Mouse (Mus musculus): ENCODE results near the gene Bsnd. TPM values are rescaled to one million over a fixed set of nuclear protein-coding genes. Genes with fewer than 3 reads are reported as not detected.

The Bsnd gene
- polyA plus RNA-seq, 1 experiment from 2014 or later = 40.6 TPM

- DNase-seq (ENCODE audit: low spot score) (peak; percentile 97), ATAC-seq (replicated peaks; ENCODE audit: low FRiP score, low read depth) (peak; percentile 84)
- Histone ChIP-seq H3K4me2 (ENCODE audit: low read length) (peak overlapping the region; percentile 23), H3K27me3 (ENCODE audit: insufficient read depth, low read length) (no peaks in the 10 kb centered on the region), H3K4me3 (replicated peaks; ENCODE audit: low read depth, low read length) (no peak overlapping the region), H3K9me3 (replicated peaks; ENCODE audit: low read length) (no peaks in the 10 kb centered on the region), H3K4me1 (replicated peaks; ENCODE audit: insufficient read depth, low read length) (no peaks in the 10 kb centered on the region), H3K27ac (no peak overlapping the region), H3K36me3 (ENCODE audit: insufficient read depth, low read length) (no peaks in the 10 kb centered on the region), H3K9ac (ENCODE audit: low read depth, low read length) (no peak overlapping the region)
- TF ChIP-seq CTCF (IDR thresholded peaks at IDR 0.05; ENCODE audit: low read depth) = peak; percentile 100
- 14% methylated on average over 17 of the region's 17 CpGs for WGBS
Measured at GRCm38 (mm10) chr4:106529375-106530112, 37.5 kb upstream of the Bsnd start.

GRCm38 (mm10) chr4:106527856-106528547 lies 35.9 kb upstream of the Bsnd start:
- DNase-seq (ENCODE audit: low spot score) = peak; percentile 9

GRCm38 (mm10) chr4:106525001-106525400 lies 32.9 kb upstream of the Bsnd start:
- TF ChIP-seq CTCF (IDR thresholded peaks at IDR 0.05; ENCODE audit: low read depth) = no peak
- no peak for ATAC-seq (replicated peaks; ENCODE audit: low FRiP score, low read depth)
- H3K27ac ChIP-seq = no peak overlapping the region
- no peak overlapping the region for H3K9ac ChIP-seq (ENCODE audit: low read depth, low read length)
- H3K9me3 ChIP-seq (replicated peaks; ENCODE audit: low read length) = no peaks in the 10 kb centered on the region
- H3K27me3 ChIP-seq (ENCODE audit: insufficient read depth, low read length) = no peaks in the 10 kb centered on the region
- no peaks in the 10 kb centered on the region for H3K4me1 ChIP-seq (replicated peaks; ENCODE audit: insufficient read depth, low read length)
- no peak for DNase-seq (ENCODE audit: low spot score)
- no peak overlapping the region for H3K4me2 ChIP-seq (ENCODE audit: low read length)
- H3K36me3 ChIP-seq (ENCODE audit: insufficient read depth, low read length) = no peaks in the 10 kb centered on the region
- 97% methylated on average over 2 of the region's 2 CpGs for WGBS
- H3K4me3 ChIP-seq (replicated peaks; ENCODE audit: low read depth, low read length) = no peak overlapping the region

More at GRCm38 (mm10) chr4:106527856-106528547, 35.9 kb upstream of the Bsnd start:
- peak; percentile 58 for TF ChIP-seq CTCF (IDR thresholded peaks at IDR 0.05; ENCODE audit: low read depth)
- no peak for ATAC-seq (replicated peaks; ENCODE audit: low FRiP score, low read depth)
- Histone ChIP-seq H3K9ac (ENCODE audit: low read depth, low read length) (no peak overlapping the region), H3K4me1 (replicated peaks; ENCODE audit: insufficient read depth, low read length) (no peaks in the 10 kb centered on the region), H3K4me2 (ENCODE audit: low read length) (no peak overlapping the region), H3K27ac (no peak overlapping the region), H3K36me3 (ENCODE audit: insufficient read depth, low read length) (no peaks in the 10 kb centered on the region), H3K9me3 (replicated peaks; ENCODE audit: low read length) (no peaks in the 10 kb centered on the region), H3K4me3 (replicated peaks; ENCODE audit: low read depth, low read length) (no peak overlapping the region), H3K27me3 (ENCODE audit: insufficient read depth, low read length) (no peaks in the 10 kb centered on the region)
- 75% methylated on average over 7 of the region's 7 CpGs for WGBS

GRCm38 (mm10) chr4:106524131-106524530 lies 32.0 kb upstream of the Bsnd start:
- Histone ChIP-seq H3K4me1 (replicated peaks; ENCODE audit: insufficient read depth, low read length) (no peaks in the 10 kb centered on the region), H3K4me3 (replicated peaks; ENCODE audit: low read depth, low read length) (no peak overlapping the region), H3K9me3 (replicated peaks; ENCODE audit: low read length) (no peaks in the 10 kb centered on the region), H3K4me2 (ENCODE audit: low read length) (no peak overlapping the region), H3K9ac (ENCODE audit: low read depth, low read length) (no peak overlapping the region), H3K27ac (no peak overlapping the region), H3K27me3 (ENCODE audit: insufficient read depth, low read length) (no peaks in the 10 kb centered on the region), H3K36me3 (ENCODE audit: insufficient read depth, low read length) (no peaks in the 10 kb centered on the region)
- 68% methylated on average over 2 of the region's 2 CpGs for WGBS
- DNase-seq (ENCODE audit: low spot score) = no peak
- ATAC-seq (replicated peaks; ENCODE audit: low FRiP score, low read depth) = no peak
- TF ChIP-seq CTCF (IDR thresholded peaks at IDR 0.05; ENCODE audit: low read depth) = no peak

- Histone ChIP-seq H3K9ac (ENCODE audit: low read depth, low read length) (no peak overlapping the region), H3K9me3 (replicated peaks; ENCODE audit: low read length) (no peaks in the 10 kb centered on the region), H3K27me3 (ENCODE audit: insufficient read depth, low read length) (no peaks in the 10 kb centered on the region), H3K4me2 (ENCODE audit: low read length) (no peak overlapping the region), H3K36me3 (ENCODE audit: insufficient read depth, low read length) (no peaks in the 10 kb centered on the region), H3K27ac (no peak overlapping the region), H3K4me1 (replicated peaks; ENCODE audit: insufficient read depth, low read length) (no peaks in the 10 kb centered on the region), H3K4me3 (replicated peaks; ENCODE audit: low read depth, low read length) (no peak overlapping the region)
- WGBS = 57% methylated on average over 3 of the region's 3 CpGs
- DNase-seq (ENCODE audit: low spot score) (no peak), ATAC-seq (replicated peaks; ENCODE audit: low FRiP score, low read depth) (no peak)
- no peak for TF ChIP-seq CTCF (IDR thresholded peaks at IDR 0.05; ENCODE audit: low read depth)
Measured at GRCm38 (mm10) chr4:106522547-106522946, 30.5 kb upstream of the Bsnd start.

- Histone ChIP-seq H3K9me3 (replicated peaks; ENCODE audit: low read length) (no peaks in the 10 kb centered on the region), H3K27ac (no peak overlapping the region), H3K4me3 (replicated peaks; ENCODE audit: low read depth, low read length) (no peak overlapping the region), H3K27me3 (ENCODE audit: insufficient read depth, low read length) (no peaks in the 10 kb centered on the region), H3K9ac (ENCODE audit: low read depth, low read length) (no peak overlapping the region), H3K4me2 (ENCODE audit: low read length) (no peak overlapping the region), H3K36me3 (ENCODE audit: insufficient read depth, low read length) (no peaks in the 10 kb centered on the region), H3K4me1 (replicated peaks; ENCODE audit: insufficient read depth, low read length) (no peaks in the 10 kb centered on the region)
- 43% methylated on average over 6 of the region's 6 CpGs for WGBS
- ATAC-seq (replicated peaks; ENCODE audit: low FRiP score, low read depth) (no peak), DNase-seq (ENCODE audit: low spot score) (peak; percentile 32)
- TF ChIP-seq CTCF (IDR thresholded peaks at IDR 0.05; ENCODE audit: low read depth) = no peak
Measured at GRCm38 (mm10) chr4:106514606-106515005, 22.5 kb upstream of the Bsnd start.

All from kidney, postnatal 0 days (tissue).